Mouse (Mus musculus) heart, postnatal 25 days (tissue): Measurements from ENCODE around the gene Lrmda. TPM values are rescaled to one million over a fixed set of nuclear protein-coding genes. Genes with fewer than 3 reads are reported as not detected.

ENCODE experiments used
- DNase-seq: peaks from one replicate; pipeline ENCODE4 v3.0.0; 2022; ENCODE audit warnings: low spot score
- intact Hi-C: fragments of 180-260 bp; cut with DNase I; formaldehyde crosslinking; loops from one replicate; pipeline ENCODE4 v1.15.1; 2025
- total RNA-seq, 2 experiments: library from RNA; stranded (reverse); gene quantifications; 2 replicates each; pipeline ENCODE4 v1.2.3; 2021

The Lrmda gene
- total RNA-seq, 2 experiments from 2014 or later, result 0.83 to 1.8 TPM

- DNase-seq, result no peak
- intact Hi-C loops, result no loop called here
Observed at GRCm38 (mm10) chr14:22354769-22355574, 335.5 kb downstream of the Lrmda start.

DNA sequence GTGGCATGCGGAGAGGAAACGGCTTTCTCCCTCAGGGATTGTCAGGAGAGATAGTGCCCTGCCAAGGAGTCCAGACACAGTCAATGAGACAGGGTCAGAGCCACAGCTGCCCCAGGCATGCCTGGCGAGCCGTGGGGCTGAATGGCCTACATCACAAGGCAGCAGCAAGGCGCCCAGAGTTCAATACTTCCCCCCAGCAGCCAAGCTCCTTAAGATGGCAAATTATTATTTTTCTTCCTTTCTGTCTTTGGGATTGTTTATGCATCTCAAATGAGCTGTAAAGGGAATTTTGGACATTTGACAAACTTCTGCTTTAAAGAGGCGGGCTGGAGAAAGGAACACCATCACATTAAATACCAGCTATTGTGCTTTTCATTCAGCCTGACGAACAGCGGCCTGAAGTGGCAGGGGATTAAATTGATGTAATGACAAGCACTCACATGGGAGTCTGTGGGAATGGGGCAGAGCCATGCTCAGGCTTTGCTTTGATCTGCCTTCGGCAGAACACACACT lies 338.5 kb downstream of the Lrmda start:
- DNase-seq, result no peak
- intact Hi-C loops, result no loop called here

GRCm38 (mm10) chr14:22364010-22364748 lies 344.7 kb downstream of the Lrmda start:
- no peak for DNase-seq
- intact Hi-C loops, result no loop called here

GRCm38 (mm10) chr14:22364771-22365355 lies 345.4 kb downstream of the Lrmda start:
- intact Hi-C loops, result no loop called here
- no peak for DNase-seq

GRCm38 (mm10) chr14:22367615-22368014 lies 348.1 kb downstream of the Lrmda start:
- intact Hi-C loops, result no loop called here
- DNase-seq, result no peak

DNA sequence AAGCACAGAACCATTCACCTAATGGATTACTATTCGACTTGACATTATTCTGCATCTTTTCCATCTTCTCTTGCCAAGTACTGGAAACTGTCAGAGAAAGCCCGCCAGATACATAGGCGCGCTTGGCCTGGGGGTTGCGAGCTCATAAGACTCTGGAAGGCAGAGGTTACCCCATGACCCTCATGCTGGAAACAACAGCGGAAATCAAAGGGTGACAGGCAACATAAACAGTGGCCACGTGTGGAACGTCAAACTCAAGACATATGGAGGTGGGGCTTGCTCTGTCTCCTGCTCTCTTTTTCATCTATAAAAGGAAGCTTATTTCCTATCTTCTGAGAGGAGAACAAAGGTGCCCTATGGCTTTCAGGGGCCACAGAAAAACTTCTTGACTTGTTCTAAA lies 351.6 kb downstream of the Lrmda start:
- no peak for DNase-seq
- intact Hi-C loops, result no loop called here

GRCm38 (mm10) chr14:22372666-22373360 lies 353.3 kb downstream of the Lrmda start:
- intact Hi-C loops, result no loop called here
- DNase-seq, result no peak

DNA sequence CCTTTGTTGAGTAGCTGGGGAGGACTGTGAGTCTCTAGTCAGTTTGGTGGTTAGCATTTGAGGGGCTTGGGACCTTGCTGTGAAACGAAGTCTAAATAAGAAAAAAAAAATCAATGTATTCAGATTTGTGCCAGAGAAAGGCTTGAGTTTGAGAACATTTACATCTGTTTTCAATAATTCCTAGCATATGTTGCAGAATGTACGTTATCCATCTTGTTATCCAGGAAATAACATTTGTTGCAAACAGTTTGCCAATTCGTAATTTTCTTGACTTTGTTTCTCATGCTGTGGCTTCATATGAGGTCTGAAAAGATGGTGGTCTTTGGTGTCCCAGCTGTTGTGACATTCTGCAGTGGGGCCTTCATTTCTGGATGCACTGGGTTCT lies 353.8 kb downstream of the Lrmda start:
- DNase-seq, result no peak
- intact Hi-C loops, result no loop called here

- intact Hi-C loops, result no loop called here
- no peak for DNase-seq
Observed at GRCm38 (mm10) chr14:22377148-22377547, 357.6 kb downstream of the Lrmda start.

GRCm38 (mm10) chr14:22382101-22382500 lies 362.6 kb downstream of the Lrmda start:
- intact Hi-C loops, result no loop called here
- no peak for DNase-seq

DNA sequence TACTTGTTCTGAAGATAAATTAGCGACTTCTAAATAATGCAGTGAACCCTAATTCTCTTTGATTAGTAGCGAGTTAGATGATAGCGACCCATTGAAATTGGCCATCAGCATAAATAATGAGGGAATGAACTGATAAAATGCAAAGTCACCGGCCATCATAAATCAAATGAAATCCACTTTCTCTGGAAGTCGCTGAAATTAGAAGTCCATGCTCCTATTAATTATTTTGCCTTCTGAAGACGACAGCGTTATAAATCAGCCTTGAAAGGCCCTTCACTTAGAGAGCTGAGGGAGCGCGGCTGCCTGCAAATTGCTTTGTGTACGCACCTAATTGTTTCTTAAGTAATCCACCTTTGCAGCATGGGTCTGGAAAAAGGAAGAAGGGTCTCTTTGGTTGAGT lies 374.1 kb downstream of the Lrmda start:
- no peak for DNase-seq
- intact Hi-C loops, result no loop called here

- no peak for DNase-seq
- intact Hi-C loops, result no loop called here
Observed at GRCm38 (mm10) chr14:22402411-22402810, 382.9 kb downstream of the Lrmda start.

GRCm38 (mm10) chr14:22406623-22407022 lies 387.1 kb downstream of the Lrmda start:
- intact Hi-C loops, result no loop called here
- peak; percentile 1 for DNase-seq

- intact Hi-C loops, result no loop called here
- DNase-seq, result no peak
Observed at GRCm38 (mm10) chr14:22410826-22411225, 391.3 kb downstream of the Lrmda start.

DNA sequence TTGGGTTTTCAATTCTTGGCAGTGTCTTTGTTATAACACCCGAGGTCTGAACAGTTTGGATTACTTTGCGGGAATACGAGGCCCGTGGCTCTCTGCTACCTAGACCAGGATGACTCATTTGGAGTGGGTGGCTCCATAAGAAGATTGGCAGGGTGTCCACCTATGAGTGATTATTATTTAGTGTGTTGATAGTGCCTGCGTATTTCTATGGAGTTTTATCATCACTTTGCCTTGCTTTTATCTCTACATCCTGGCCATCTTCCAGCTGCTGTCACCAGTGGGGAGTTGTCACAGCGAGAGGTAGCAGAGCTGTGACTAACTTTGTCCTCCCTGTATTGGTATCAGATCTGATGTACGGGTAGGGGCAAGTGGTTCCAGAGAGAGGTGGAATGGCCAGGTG lies 393.7 kb downstream of the Lrmda start:
- no peak for DNase-seq
- intact Hi-C loops, result no loop called here

GRCm38 (mm10) chr14:22417706-22418105 lies 398.2 kb downstream of the Lrmda start:
- DNase-seq, result no peak

GRCm38 (mm10) chr14:22421668-22422067 lies 402.2 kb downstream of the Lrmda start:
- no peak for DNase-seq
- intact Hi-C loops, result no loop called here

More at GRCm38 (mm10) chr14:22417706-22418105, 398.2 kb downstream of the Lrmda start:
- intact Hi-C loops, result no loop called here

DNA sequence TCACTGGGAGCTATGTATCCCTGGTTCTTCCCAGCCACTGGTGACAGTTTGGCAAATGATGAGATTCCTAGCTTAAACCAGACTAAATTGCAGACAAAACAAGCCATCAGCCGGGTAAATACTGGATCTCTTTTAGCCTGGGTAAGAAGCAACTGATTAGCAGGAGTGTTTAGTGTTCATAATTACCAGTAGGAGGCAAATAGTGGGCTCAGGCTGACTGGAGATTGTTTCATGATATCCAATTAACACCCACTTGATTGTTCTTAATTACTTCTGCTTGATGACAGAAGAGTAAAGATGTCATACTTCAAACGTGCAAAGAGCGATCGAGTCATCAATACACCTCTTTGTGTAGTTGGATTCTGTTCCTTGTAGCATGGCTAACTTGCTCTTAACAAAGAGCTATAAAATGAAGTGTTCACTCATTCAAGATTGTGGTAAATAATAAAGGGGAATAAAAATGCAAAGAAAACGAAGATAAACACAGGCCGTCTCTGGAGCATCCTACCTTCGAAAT lies 405.6 kb downstream of the Lrmda start:
- intact Hi-C loops, result no loop called here
- DNase-seq, result no peak

GRCm38 (mm10) chr14:22435441-22435840 lies 415.9 kb downstream of the Lrmda start:
- no peak for DNase-seq
- intact Hi-C loops, result no loop called here

DNA sequence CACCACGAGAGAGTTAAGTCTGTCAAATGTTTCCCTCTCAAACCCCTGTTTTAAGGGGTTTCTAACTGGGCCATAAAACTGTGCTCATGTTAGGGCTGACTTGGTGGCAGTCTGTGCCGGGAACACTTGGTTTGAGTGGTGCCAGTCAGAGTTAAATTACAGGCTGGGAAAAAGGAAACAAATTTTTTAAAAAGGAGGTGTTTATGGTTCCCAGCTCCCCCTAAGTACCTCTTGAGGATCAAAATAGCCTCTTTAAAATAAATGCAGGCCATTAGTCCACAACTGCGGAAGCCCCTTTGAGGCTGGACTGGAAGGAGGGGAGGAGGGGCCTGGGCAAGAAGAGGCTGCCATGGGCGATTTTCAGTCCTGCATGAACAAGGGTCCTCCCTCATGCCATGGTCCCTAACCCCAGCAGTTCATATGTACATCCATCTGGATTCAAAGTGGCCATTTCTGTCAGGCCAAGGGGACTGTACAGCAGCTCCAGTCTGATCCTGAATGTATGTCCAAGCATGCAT lies 416.4 kb downstream of the Lrmda start:
- no peak for DNase-seq
- intact Hi-C loops, result no loop called here
